Mouse (Mus musculus) adrenal gland, postnatal 10 days (tissue): ENCODE data around the gene Dapp1. TPM values are rescaled to one million over a fixed set of nuclear protein-coding genes. Genes with fewer than 3 reads are reported as not detected.
"Not testable (repeated sequence)": the region's sequence is repeated elsewhere in the genome, so short reads cannot be mapped to it uniquely, and the experiment has no call there.

Experiments
- DNase-seq: peaks from one replicate; pipeline ENCODE4 v3.0.0; 2021; ENCODE audit warnings: mixed read lengths
- total RNA-seq, 2 experiments: library from RNA; stranded (reverse); gene quantifications; 2 replicates each; pipeline ENCODE4 v1.2.3; 2021

The Dapp1 gene
- total RNA-seq, 2 experiments from 2014 or later: 5.9 to 7.1 TPM

GRCm38 (mm10) chr3:137991183-137991582, 9.8 kb upstream of the Dapp1 start:
- DNase-seq: peak; percentile 91

GRCm38 (mm10) chr3:137989405-137989804, 8.1 kb upstream of the Dapp1 start:
- DNase-seq: no peak

- DNase-seq: no peak
These were observed 637 bp downstream of the Dapp1 start for GRCm38 (mm10) chr3:137980435-137981381.

- no peak for DNase-seq
These were observed 3.1 kb downstream of the Dapp1 start for GRCm38 (mm10) chr3:137978233-137978632.

- DNase-seq: no peak
These were observed 3.7 kb downstream of the Dapp1 start for GRCm38 (mm10) chr3:137977629-137978041.

- no peak for DNase-seq
These were observed 4.3 kb downstream of the Dapp1 start for GRCm38 (mm10) chr3:137976943-137977628.

GRCm38 (mm10) chr3:137975856-137976423, 5.4 kb downstream of the Dapp1 start:
- no peak for DNase-seq

- DNase-seq: no peak
These were observed 5.9 kb downstream of the Dapp1 start for GRCm38 (mm10) chr3:137975435-137975834.

GRCm38 (mm10) chr3:137974306-137974705, 7.0 kb downstream of the Dapp1 start:
- DNase-seq: no peak

GRCm38 (mm10) chr3:137972989-137973388, 8.4 kb downstream of the Dapp1 start:
- DNase-seq: no peak

GRCm38 (mm10) chr3:137972224-137972623, 9.1 kb downstream of the Dapp1 start:
- no peak for DNase-seq

- peak; percentile 55 for DNase-seq
These were observed 11.4 kb downstream of the Dapp1 start for GRCm38 (mm10) chr3:137969951-137970350.

GRCm38 (mm10) chr3:137968820-137969486, 12.4 kb downstream of the Dapp1 start:
- no peak for DNase-seq

- no peak for DNase-seq
These were observed 13.1 kb downstream of the Dapp1 start for GRCm38 (mm10) chr3:137968105-137968819.

GRCm38 (mm10) chr3:137964014-137964413, 17.3 kb downstream of the Dapp1 start:
- DNase-seq: not testable (repeated sequence)

GRCm38 (mm10) chr3:137963508-137963907, 17.8 kb downstream of the Dapp1 start:
- no peak for DNase-seq

- DNase-seq: no peak
These were observed 19.5 kb downstream of the Dapp1 start for GRCm38 (mm10) chr3:137961736-137962385.

- DNase-seq: no peak
These were observed 21.9 kb downstream of the Dapp1 start for GRCm38 (mm10) chr3:137959456-137959855.

- DNase-seq: no peak
These were observed 23.0 kb downstream of the Dapp1 start for GRCm38 (mm10) chr3:137958352-137958751.

- no peak for DNase-seq
These were observed 23.5 kb downstream of the Dapp1 start for GRCm38 (mm10) chr3:137957864-137958263.

- no peak for DNase-seq
These were observed 25.7 kb downstream of the Dapp1 start for GRCm38 (mm10) chr3:137955560-137956081.
